Mouse (Mus musculus) bone marrow macrophage, adult 2 months (primary cell): ENCODE results near the gene Mcu. TPM values are rescaled to one million over a fixed set of nuclear protein-coding genes. Genes with fewer than 3 reads are reported as not detected.

ENCODE experiments used
- H3K27ac ChIP-seq: 2 replicates; pipeline ENCODE4 v1.5.1; 2012; ENCODE audit warnings: low read depth, low read length; ENCODE audit not compliant: insufficient read depth
- H3K4me1 ChIP-seq: 2 replicates; pipeline ENCODE4 v1.6.1; 2012; ENCODE audit warnings: low read length; ENCODE audit not compliant: control insufficient read depth, insufficient read depth
- H3K4me3 ChIP-seq: 2 replicates; pipeline ENCODE4 v1.5.1; 2012; ENCODE audit warnings: mild to moderate bottlenecking, low read length, moderate library complexity; ENCODE audit not compliant: insufficient read depth
- CTCF ChIP-seq: IDR thresholded peaks from 2 replicates; pipeline ENCODE4 v1.5.1; 2012; ENCODE audit warnings: low read depth, mild to moderate bottlenecking, low read length, moderate library complexity
- POLR2A ChIP-seq: IDR thresholded peaks from 2 replicates; pipeline ENCODE4 v1.6.1; 2012; ENCODE audit warnings: mild to moderate bottlenecking, low read depth, low read length, borderline replicate concordance
- polyA plus RNA-seq: library from polyadenylated mRNA; stranded (reverse); fragments of >200 nt; gene quantifications from 2 replicates; pipeline ENCODE4 v1.2.4, GENCODE M21; 2012; ENCODE audit not compliant: missing spikeins, insufficient read depth, insufficient read length

Mcu gene
- polyA plus RNA-seq, 1 experiment = 14.4 TPM

DNA sequence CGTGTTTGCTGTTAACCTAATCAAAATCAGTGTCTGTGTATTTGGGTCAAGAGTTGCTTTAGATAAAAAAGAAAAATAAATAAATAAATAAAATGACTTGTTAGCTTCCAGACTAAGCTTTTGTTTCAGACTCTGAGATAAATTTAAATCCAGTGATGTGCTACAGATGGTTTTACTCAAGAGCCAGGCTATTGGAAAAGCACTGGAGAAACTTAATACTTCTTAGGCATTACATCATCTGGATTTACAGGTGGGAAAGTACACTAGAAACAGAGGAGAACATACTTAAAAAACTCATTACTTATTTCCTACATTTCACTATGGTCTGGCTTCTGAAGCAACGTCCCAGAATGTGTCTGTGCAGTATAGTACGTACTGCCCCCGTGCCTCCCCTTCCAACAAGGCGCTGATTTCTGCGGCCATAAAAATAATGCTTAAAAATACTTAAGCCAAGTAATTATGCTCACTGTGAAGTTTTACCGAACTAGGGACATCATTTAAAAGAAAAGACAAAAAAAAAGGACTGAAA lies 21.2 kb upstream of the Mcu start:
- TF ChIP-seq CTCF (no peak), POLR2A (no peak)
- H3K27ac ChIP-seq = no peak overlapping the region

GRCm38 (mm10) chr10:59636751-59637533 lies 20.4 kb upstream of the Mcu start:
- Histone ChIP-seq H3K4me3 (peak overlapping the region; percentile 73), H3K4me1 (peaks cover 2% of the 10 kb centered on the region), H3K27ac (0 out of 2 replicates have a peak overlapping the region, but pooled peaks have one; percentile 13)
- TF ChIP-seq POLR2A (no peak), CTCF (no peak)

More for the DNA sequence above, 21.2 kb upstream of the Mcu start:
- Histone ChIP-seq H3K4me1 (peaks cover 2% of the 10 kb centered on the region), H3K4me3 (peak overlapping the region; percentile 73; the same call in 1 of the 2 replicates)

- Histone ChIP-seq H3K27ac (no peak overlapping the region), H3K4me3 (no peak overlapping the region), H3K4me1 (peaks cover 2% of the 10 kb centered on the region)
- TF ChIP-seq POLR2A (no peak), CTCF (no peak)
These were observed 19.6 kb upstream of the Mcu start for GRCm38 (mm10) chr10:59636048-59636447.

DNA sequence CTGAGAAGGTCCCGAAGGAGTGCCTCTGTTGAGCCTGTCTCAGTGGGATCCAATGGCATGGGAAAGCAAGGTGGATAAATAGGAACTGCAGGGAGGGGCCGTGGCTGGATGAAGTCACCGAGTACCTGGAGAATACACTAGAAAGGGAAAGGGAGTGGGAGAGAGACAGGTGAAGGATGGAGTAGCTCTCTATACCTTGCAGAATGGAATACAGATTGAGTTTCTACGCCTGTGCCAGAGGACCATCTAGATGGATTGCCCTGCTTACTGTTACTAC lies 13.0 kb upstream of the Mcu start:
- TF ChIP-seq CTCF (no peak), POLR2A (no peak)
- Histone ChIP-seq H3K4me1 (no peaks in the 10 kb centered on the region), H3K27ac (no peak overlapping the region), H3K4me3 (no peak overlapping the region)

DNA sequence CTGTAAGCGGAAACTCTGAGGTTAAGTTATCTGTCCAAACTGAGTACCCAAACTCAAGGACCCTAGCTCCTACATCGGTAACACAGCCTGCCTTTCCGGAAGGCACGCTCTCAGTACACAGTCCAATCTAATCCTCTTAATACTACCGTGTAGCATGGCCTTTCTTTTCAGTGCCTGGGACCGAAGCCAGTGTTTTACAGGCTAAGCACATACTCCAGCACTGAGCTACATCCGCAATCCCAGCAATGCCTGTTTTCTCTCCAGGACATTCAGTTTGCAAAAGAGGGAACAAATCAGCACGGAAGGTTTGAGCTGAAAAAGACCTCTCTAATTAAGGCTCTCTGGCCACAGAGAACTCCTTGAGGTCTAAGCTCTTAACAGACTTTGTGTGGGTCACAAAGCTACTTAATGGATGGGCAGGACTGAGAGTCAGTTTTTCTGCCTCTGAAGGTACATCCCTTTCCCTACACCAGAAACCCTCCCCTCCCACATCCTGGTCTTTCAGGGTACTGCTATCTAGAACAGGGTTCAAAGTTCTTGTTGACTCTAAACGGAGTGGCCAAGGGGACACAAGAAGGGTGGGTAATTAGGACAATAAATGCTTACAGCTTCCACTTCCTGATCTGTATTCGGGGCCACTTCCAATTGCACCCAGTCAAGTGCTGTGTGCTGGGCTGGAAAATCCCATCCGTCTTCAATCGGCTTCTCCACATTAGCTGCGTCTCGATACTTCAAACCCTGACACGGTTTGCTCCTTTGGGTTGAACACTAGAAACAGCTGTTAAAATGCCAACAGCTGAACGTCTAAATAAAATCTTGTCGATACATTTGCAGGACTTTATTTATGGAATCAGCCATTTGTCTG lies 12.4 kb upstream of the Mcu start:
- Histone ChIP-seq H3K4me1 (no peaks in the 10 kb centered on the region), H3K4me3 (no peak overlapping the region), H3K27ac (no peak overlapping the region)
- TF ChIP-seq CTCF (no peak), POLR2A (no peak)

DNA sequence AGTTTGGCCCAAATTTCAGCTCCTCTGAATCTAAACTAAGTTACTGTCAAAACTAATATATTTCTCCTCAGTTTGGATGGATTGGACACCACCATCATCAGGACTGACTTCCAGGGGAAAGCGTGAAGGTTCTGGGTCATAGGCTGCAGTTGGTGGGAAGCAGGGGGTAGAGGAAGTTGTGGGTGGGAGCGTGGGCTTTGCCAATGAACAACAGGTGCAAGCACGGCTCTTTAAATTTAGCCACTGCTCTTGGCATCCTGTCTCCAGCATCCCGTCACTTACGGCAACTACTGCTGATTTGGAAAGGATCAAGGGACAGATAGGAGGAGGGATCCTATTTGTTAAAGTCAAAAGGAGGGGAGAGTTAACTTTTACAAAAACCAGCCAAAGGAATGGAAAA lies 7.0 kb upstream of the Mcu start:
- TF ChIP-seq POLR2A = no peak
- TF ChIP-seq CTCF = no peak
- Histone ChIP-seq H3K4me3 (no peak overlapping the region), H3K4me1 (no peaks in the 10 kb centered on the region), H3K27ac (no peak overlapping the region)

DNA sequence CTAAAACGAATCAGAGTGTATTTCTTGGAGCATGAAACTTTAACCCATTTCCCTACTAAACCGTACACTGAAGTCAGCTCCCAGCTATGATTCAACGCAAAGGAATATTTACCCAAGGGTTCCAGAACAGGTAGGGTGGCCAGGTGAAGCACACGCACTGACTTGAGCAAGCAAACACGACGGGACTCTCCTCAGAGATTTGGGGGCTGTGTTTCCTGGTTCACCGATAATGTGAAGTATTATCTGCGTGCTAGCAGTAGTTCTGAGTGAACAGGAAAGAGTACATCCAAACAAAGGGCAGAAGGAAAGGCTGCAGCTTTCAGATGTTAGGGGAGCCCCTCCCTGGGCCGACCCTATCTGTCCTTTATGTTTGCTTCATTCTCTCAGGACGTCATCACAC lies 4.9 kb upstream of the Mcu start:
- Histone ChIP-seq H3K4me3 (no peak overlapping the region), H3K27ac (no peak overlapping the region), H3K4me1 (peaks cover 3% of the 10 kb centered on the region)
- TF ChIP-seq POLR2A (no peak), CTCF (no peak)

GRCm38 (mm10) chr10:59617776-59618175 lies 1.3 kb upstream of the Mcu start:
- no peak for TF ChIP-seq CTCF
- no peak for TF ChIP-seq POLR2A
- Histone ChIP-seq H3K4me3 (no peak overlapping the region), H3K27ac (no peak overlapping the region), H3K4me1 (peaks cover 8% of the 10 kb centered on the region)

DNA sequence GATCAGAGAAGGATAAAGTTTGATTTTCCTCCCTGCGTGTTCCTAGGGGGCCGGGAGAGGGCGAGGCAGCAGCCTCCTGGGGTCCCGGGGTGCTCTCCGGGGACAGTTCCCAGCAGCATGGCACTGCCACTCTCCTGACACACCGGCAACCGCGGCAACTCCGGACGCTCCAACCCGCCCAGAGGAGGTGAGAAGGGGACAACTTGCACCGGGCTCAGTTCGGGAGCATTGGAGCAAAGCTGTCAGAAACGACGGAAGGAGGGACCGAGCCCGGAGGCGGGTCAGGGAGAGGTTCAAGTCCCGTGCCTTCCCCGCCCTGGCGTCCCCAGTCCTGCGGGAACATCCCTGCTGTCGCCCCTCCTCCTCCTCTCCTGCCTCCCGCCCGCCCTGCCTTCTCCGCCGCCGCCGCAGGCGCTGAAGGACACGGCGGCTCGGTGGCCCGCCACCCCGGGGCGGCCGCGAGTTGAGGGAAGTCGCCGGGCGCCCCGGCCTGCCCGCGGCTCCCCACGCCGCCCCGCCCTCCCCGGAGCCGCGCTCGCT lies 441 bp downstream of the Mcu start, which contains the start of gene Gm10322:
Gene Gm10322 (plus strand): TSS at position 83 of the 540 bp plus-strand sequence.
- Histone ChIP-seq H3K27ac (no peak within 1 kb of the TSS), H3K4me3 (peak within 1 kb of the TSS; percentile 87), H3K4me1 (peaks cover 8% of the 10 kb centered on the region)
- no peak for TF ChIP-seq CTCF
- TF ChIP-seq POLR2A = no peak

GRCm38 (mm10) chr10:59615411-59615810 lies 1.1 kb downstream of the Mcu start:
- peaks cover 8% of the 10 kb centered on the region for H3K4me1 ChIP-seq
- peak overlapping the region; percentile 87 for H3K4me3 ChIP-seq
- TF ChIP-seq CTCF = no peak
- TF ChIP-seq POLR2A = no peak
- H3K27ac ChIP-seq = no peak overlapping the region
